Mouse (Mus musculus): ENCODE data around the gene 2310057M21Rik. TPM values are rescaled to one million over a fixed set of nuclear protein-coding genes. Genes with fewer than 3 reads are reported as not detected.

2310057M21Rik gene
- polyA plus RNA-seq, 1 experiment from 2014 or later, result 29.0 TPM

GRCm38 (mm10) chr7:131314493-131314892, 48.1 kb downstream of the 2310057M21Rik start:
- Histone ChIP-seq H3K9me3 (no peaks in the 10 kb centered on the region), H3K4me3 (no peak overlapping the region), H3K27me3 (no peaks in the 10 kb centered on the region), H3K9ac (no peak overlapping the region), H3K4me1 (replicated peaks) (no peaks in the 10 kb centered on the region), H3K27ac (replicated peaks) (no peak overlapping the region), H3K4me2 (no peak overlapping the region), H3K36me3 (no peaks in the 10 kb centered on the region)
- WGBS, result 82% methylated on average over 7 of the region's 7 CpGs
- no peak for ATAC-seq (ENCODE audit: low read depth)

- Histone ChIP-seq H3K9ac (no peak overlapping the region), H3K4me1 (replicated peaks) (no peaks in the 10 kb centered on the region), H3K27ac (replicated peaks) (no peak overlapping the region), H3K9me3 (no peaks in the 10 kb centered on the region), H3K4me3 (no peak overlapping the region), H3K4me2 (no peak overlapping the region), H3K27me3 (no peaks in the 10 kb centered on the region), H3K36me3 (no peaks in the 10 kb centered on the region)
- ATAC-seq (ENCODE audit: low read depth), result no peak
- WGBS, result 78% methylated on average over 5 of the region's 5 CpGs
These were observed 55.8 kb downstream of the 2310057M21Rik start for GRCm38 (mm10) chr7:131306733-131307132.

- H3K4me3 ChIP-seq, result no peak overlapping the region
- ATAC-seq (ENCODE audit: low read depth), result no peak
- H3K4me2 ChIP-seq, result no peak overlapping the region
- no peaks in the 10 kb centered on the region for H3K27me3 ChIP-seq
- H3K9me3 ChIP-seq, result no peaks in the 10 kb centered on the region
- no peak overlapping the region for H3K9ac ChIP-seq
- H3K27ac ChIP-seq (replicated peaks), result no peak overlapping the region
- no peaks in the 10 kb centered on the region for H3K36me3 ChIP-seq
- no peaks in the 10 kb centered on the region for H3K4me1 ChIP-seq (replicated peaks)
- 83% methylated on average over 8 of the region's 8 CpGs for WGBS
These were observed 59.2 kb downstream of the 2310057M21Rik start for GRCm38 (mm10) chr7:131303340-131303739.

- no peak overlapping the region for H3K4me2 ChIP-seq
- H3K27me3 ChIP-seq, result no peaks in the 10 kb centered on the region
- 79% methylated on average over 8 of the region's 8 CpGs for WGBS
- no peak overlapping the region for H3K4me3 ChIP-seq
- no peaks in the 10 kb centered on the region for H3K36me3 ChIP-seq
- no peak for ATAC-seq (ENCODE audit: low read depth)
- no peak overlapping the region for H3K27ac ChIP-seq (replicated peaks)
- H3K9ac ChIP-seq, result no peak overlapping the region
- H3K9me3 ChIP-seq, result no peaks in the 10 kb centered on the region
- no peaks in the 10 kb centered on the region for H3K4me1 ChIP-seq (replicated peaks)
These were observed 65.4 kb downstream of the 2310057M21Rik start for GRCm38 (mm10) chr7:131297151-131297550.

Other genes starting within 250 kb of the 2310057M21Rik start
- not detected in 2 replicates for gene 4933402N03Rik, start 216.4 kb downstream of the 2310057M21Rik start, polyA plus RNA-seq (2015; fragmentation: Nextera tagmentation; extraction: Ambion mirVana)
- gene 5430419D17Rik, start 188.4 kb downstream of the 2310057M21Rik start, polyA plus RNA-seq (2015; fragmentation: Nextera tagmentation; extraction: Ambion mirVana), result not detected in 2 replicates
- gene Cuzd1, start 40.5 kb downstream of the 2310057M21Rik start, polyA plus RNA-seq (2015; fragmentation: Nextera tagmentation; extraction: Ambion mirVana), result not detected in 2 replicates
- not detected in 2 replicates for gene Fam24b, start 33.2 kb downstream of the 2310057M21Rik start, polyA plus RNA-seq (2015; fragmentation: Nextera tagmentation; extraction: Ambion mirVana)
- gene Fam24a, start 28.9 kb downstream of the 2310057M21Rik start, polyA plus RNA-seq (2015; fragmentation: Nextera tagmentation; extraction: Ambion mirVana), result not detected in 2 replicates
- 42.1 and 50.4 TPM in 2 replicates for gene Pstk, start 8.4 kb upstream of the 2310057M21Rik start, polyA plus RNA-seq (2015; fragmentation: Nextera tagmentation; extraction: Ambion mirVana)
- gene Ikzf5, start 47.8 kb upstream of the 2310057M21Rik start, polyA plus RNA-seq (2015; fragmentation: Nextera tagmentation; extraction: Ambion mirVana), result 12.6 and 15.5 TPM in 2 replicates
- 82.8 and 92.2 TPM in 2 replicates for gene Acadsb, start 47.8 kb upstream of the 2310057M21Rik start, polyA plus RNA-seq (2015; fragmentation: Nextera tagmentation; extraction: Ambion mirVana)
- gene Hmx3, start 180.1 kb upstream of the 2310057M21Rik start, polyA plus RNA-seq (2015; fragmentation: Nextera tagmentation; extraction: Ambion mirVana), result 0.52 and 1.0 TPM in 2 replicates
- gene Hmx2, start 186.0 kb upstream of the 2310057M21Rik start, polyA plus RNA-seq (2015; fragmentation: Nextera tagmentation; extraction: Ambion mirVana), result 1.2 and 1.5 TPM in 2 replicates
- 148 and 173 TPM in 2 replicates for gene Bub3, start 197.5 kb upstream of the 2310057M21Rik start, polyA plus RNA-seq (2015; fragmentation: Nextera tagmentation; extraction: Ambion mirVana)